Mouse (Mus musculus) E14TG2a.4 (cell line): Measurements from ENCODE around the gene Gjb4.

ENCODE experiments used
- CTCF ChIP-seq: conservative IDR thresholded peaks from 2 replicates; pipeline ENCODE4 v1.5.1; 2014; ENCODE audit warnings: low read length
- NANOG ChIP-seq: IDR thresholded peaks from 2 replicates; pipeline ENCODE4 v1.6.1; 2014; ENCODE audit warnings: borderline replicate concordance, low read length, mixed read lengths
- POU5F1 ChIP-seq: IDR thresholded peaks from 2 replicates; pipeline ENCODE4 v1.6.1; 2014; ENCODE audit warnings: low read length, borderline replicate concordance

DNA sequence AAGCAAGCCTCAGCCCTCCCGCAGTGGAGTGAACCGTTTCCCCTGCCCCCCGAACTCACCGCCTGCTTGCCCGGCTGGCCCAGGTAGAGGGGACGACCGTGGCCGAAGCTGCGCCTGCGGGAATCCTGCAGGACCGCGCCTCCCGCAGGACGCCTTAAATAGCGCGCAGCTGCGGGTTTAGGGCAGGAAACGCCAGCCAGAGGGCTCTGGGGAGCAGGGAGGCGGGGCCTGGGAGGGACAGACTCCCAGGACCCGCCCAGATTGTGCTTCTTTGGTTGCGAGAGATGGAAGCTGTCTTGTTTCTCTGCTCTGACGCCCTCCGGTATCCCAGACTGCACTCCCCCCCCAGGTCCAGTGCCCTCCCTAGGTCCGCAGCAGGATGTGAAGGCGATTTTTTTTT lies 40.0 kb downstream of the Gjb4 start, which contains the start of gene Gja4:
- TF ChIP-seq CTCF (no peak), NANOG (no peak), POU5F1 (no peak)
